Mouse (Mus musculus) thymus, adult 2 months (tissue): ENCODE data around the gene Inpp5f. TPM values are rescaled to one million over a fixed set of nuclear protein-coding genes. Genes with fewer than 3 reads are reported as not detected.

ENCODE experiments used
- DNase-seq: peaks from one replicate; pipeline ENCODE4 v3.0.0; 2021
- H3K27ac ChIP-seq: fragments of 200-500 bp; 2 replicates; pipeline ENCODE4 v1.5.1; 2012; ENCODE audit warnings: low read length, control low read depth; ENCODE audit not compliant: control insufficient read depth, insufficient read depth
- H3K27me3 ChIP-seq: fragments of 200-500 bp; 2 replicates; pipeline ENCODE4 v1.6.1; 2012; ENCODE audit warnings: mild to moderate bottlenecking, low read length, moderate library complexity, mixed read lengths; ENCODE audit not compliant: control insufficient read depth, insufficient read depth
- H3K36me3 ChIP-seq: fragments of 200-500 bp; 2 replicates; pipeline ENCODE4 v1.6.1; 2012; ENCODE audit warnings: mild to moderate bottlenecking, low read length, moderate library complexity; ENCODE audit not compliant: control insufficient read depth, insufficient read depth
- H3K4me1 ChIP-seq: fragments of 200-500 bp; replicated peaks from 2 replicates; pipeline ENCODE4 v1.6.1; 2012; ENCODE audit warnings: low read length; ENCODE audit not compliant: control insufficient read depth, insufficient read depth
- H3K4me3 ChIP-seq: fragments of 200-500 bp; 2 replicates; pipeline ENCODE4 v1.5.1; 2012; ENCODE audit warnings: mild to moderate bottlenecking, low read length, control low read depth, moderate library complexity; ENCODE audit not compliant: control insufficient read depth, insufficient read depth
- CTCF ChIP-seq: fragments of 200-500 bp; IDR thresholded peaks from 2 replicates; pipeline ENCODE4 v1.5.1; 2012; ENCODE audit warnings: mild to moderate bottlenecking, control low read depth, low read length, moderate library complexity, borderline replicate concordance; ENCODE audit not compliant: control insufficient read depth, poor library complexity, insufficient read depth; ENCODE audit errors: extremely low read depth
- POLR2A ChIP-seq: fragments of 200-500 bp; IDR thresholded peaks from 2 replicates; pipeline ENCODE4 v1.6.1; 2012; ENCODE audit warnings: mild to moderate bottlenecking, low read length, control low read depth, moderate library complexity; ENCODE audit not compliant: control insufficient read depth, poor library complexity, insufficient read depth; ENCODE audit errors: extremely low read depth
- WGBS: fragments of 180-500 bp; shearing (Covaris S2); methylation state at CpG from one replicate; pipeline ENCODE4 v1.1.7; 2018; 5-methylcytosine and 5-hydroxymethylcytosine counted together
- polyA plus RNA-seq: library from polyadenylated mRNA; depleted of rRNA; stranded (reverse); fragments of >200 nt; gene quantifications from 2 replicates; pipeline ENCODE4 v1.2.3, GENCODE M21; 2012; rRNA removed

The Inpp5f gene
- polyA plus RNA-seq, 1 experiment = 3.8 TPM

GRCm38 (mm10) chr7:128744684-128745485, 133.8 kb downstream of the Inpp5f start, which contains the start of gene Sec23ip:
Gene Sec23ip, plus strand, starts transcription at chr7:128744943.
- under 1% methylated on average over 55 of the region's 55 CpGs for WGBS
- Histone ChIP-seq H3K27me3 (no peaks in the 10 kb centered on the region), H3K27ac (no peak within 1 kb of the TSS)

More at GRCm38 (mm10) chr7:128744684-128745485, 133.8 kb downstream of the Inpp5f start, which contains the start of gene Sec23ip:
- H3K36me3 ChIP-seq = no peaks in the 10 kb centered on the region; the same call in 1 of the 2 replicates
- peak within 1 kb of the TSS; percentile 91 for H3K4me3 ChIP-seq
- peak; percentile 98 for DNase-seq
- peaks cover 10% of the 10 kb centered on the region for H3K4me1 ChIP-seq
- 0 out of 2 replicates have a peak, but pooled peaks have one; percentile 41 for TF ChIP-seq CTCF
- TF ChIP-seq POLR2A = peak; percentile 91

Other genes starting within 250 kb of the Inpp5f start
- gene Rgs10, start 192.6 kb upstream of the Inpp5f start, polyA plus RNA-seq = 62.5 and 71.8 TPM in 2 replicates
- gene Tial1, start 149.6 kb upstream of the Inpp5f start, polyA plus RNA-seq = 43.8 and 54.6 TPM in 2 replicates
- gene Bag3, start 87.7 kb upstream of the Inpp5f start, polyA plus RNA-seq = 14.5 and 19.1 TPM in 2 replicates
- 69.0 and 97.3 TPM in 2 replicates for gene Mcmbp, start 129.2 kb downstream of the Inpp5f start, polyA plus RNA-seq
- 68.4 and 68.6 TPM in 2 replicates for gene Sec23ip, start 133.6 kb downstream of the Inpp5f start, polyA plus RNA-seq